Mouse (Mus musculus): ENCODE measurements around the gene Syt11. TPM values are rescaled to one million over a fixed set of nuclear protein-coding genes. Genes with fewer than 3 reads are reported as not detected.
"Not testable (repeated sequence)": the region's sequence is repeated elsewhere in the genome, so short reads cannot be mapped to it uniquely, and the experiment has no call there.

Gene Syt11
- 137 and 151 TPM in 2 replicates for polyA plus RNA-seq (2014; fragmentation: Nextera tagmentation; extraction: Ambion mirVana)

GRCm38 (mm10) chr3:88774939-88775841 lies at the start of gene Syt11:
TSS of gene Syt11 (minus strand) at chr3:88775164.
- H3K9me3 ChIP-seq (ENCODE audit: control insufficient read depth, low read length); H3K27me3 ChIP-seq (ENCODE audit: control insufficient read depth, insufficient read depth, low read length); H3K36me3 ChIP-seq (ENCODE audit: control insufficient read depth, insufficient read depth, low read length); H3K9ac ChIP-seq (ENCODE audit: low read depth, low read length); H3K4me1 ChIP-seq (replicated peaks; ENCODE audit: control insufficient read depth, insufficient read depth, low read length): not testable (repeated sequence)
- H3K4me2 ChIP-seq (replicated peaks; ENCODE audit: low read depth, low read length), result peak within 1 kb of the TSS; percentile 28; the same call in 1 of the 2 replicates
- peak within 1 kb of the TSS; percentile 60 for H3K27ac ChIP-seq (ENCODE audit: low read depth, low read length)
- ATAC-seq (ENCODE audit: low FRiP score) (peak; percentile 48), DNase-seq (ENCODE audit: low spot score) (peak; percentile 60)
- H3K4me3 ChIP-seq (ENCODE audit: low read depth, low read length), result peak within 1 kb of the TSS; percentile 36
- WGBS, result 5% methylated on average over 27 of the region's 51 CpGs

GRCm38 (mm10) chr3:88803910-88804540 lies 29.1 kb upstream of the Syt11 start:
- no peaks in the 10 kb centered on the region for H3K4me1 ChIP-seq (replicated peaks; ENCODE audit: control insufficient read depth, insufficient read depth, low read length)
- H3K9me3 ChIP-seq (ENCODE audit: control insufficient read depth, low read length), result no peaks in the 10 kb centered on the region
- H3K9ac ChIP-seq (ENCODE audit: low read depth, low read length), result no peak overlapping the region
- H3K27ac ChIP-seq (ENCODE audit: low read depth, low read length), result no peak overlapping the region
- WGBS, result 89% methylated on average over 5 of the region's 5 CpGs
- no peaks in the 10 kb centered on the region for H3K36me3 ChIP-seq (ENCODE audit: control insufficient read depth, insufficient read depth, low read length)
- H3K4me3 ChIP-seq (ENCODE audit: low read depth, low read length), result no peak overlapping the region
- no peaks in the 10 kb centered on the region for H3K27me3 ChIP-seq (ENCODE audit: control insufficient read depth, insufficient read depth, low read length)
- ATAC-seq (ENCODE audit: low FRiP score) (no peak), DNase-seq (ENCODE audit: low spot score) (no peak)
- no peak overlapping the region for H3K4me2 ChIP-seq (replicated peaks; ENCODE audit: low read depth, low read length)

GRCm38 (mm10) chr3:88797507-88797906 lies 22.5 kb upstream of the Syt11 start:
- H3K9me3 ChIP-seq (ENCODE audit: control insufficient read depth, low read length); H3K27me3 ChIP-seq (ENCODE audit: control insufficient read depth, insufficient read depth, low read length); H3K4me1 ChIP-seq (replicated peaks; ENCODE audit: control insufficient read depth, insufficient read depth, low read length); H3K36me3 ChIP-seq (ENCODE audit: control insufficient read depth, insufficient read depth, low read length); H3K4me2 ChIP-seq (replicated peaks; ENCODE audit: low read depth, low read length); DNase-seq (ENCODE audit: low spot score); ATAC-seq (ENCODE audit: low FRiP score); H3K27ac ChIP-seq (ENCODE audit: low read depth, low read length); H3K9ac ChIP-seq (ENCODE audit: low read depth, low read length); H3K4me3 ChIP-seq (ENCODE audit: low read depth, low read length): not testable (repeated sequence)
- WGBS, result 91% methylated on average over 6 of the region's 6 CpGs

GRCm38 (mm10) chr3:88788033-88788432 lies 13.1 kb upstream of the Syt11 start:
- not testable (repeated sequence) for H3K36me3 ChIP-seq (ENCODE audit: control insufficient read depth, insufficient read depth, low read length); H3K4me2 ChIP-seq (replicated peaks; ENCODE audit: low read depth, low read length); H3K27ac ChIP-seq (ENCODE audit: low read depth, low read length); H3K4me1 ChIP-seq (replicated peaks; ENCODE audit: control insufficient read depth, insufficient read depth, low read length); DNase-seq (ENCODE audit: low spot score); H3K27me3 ChIP-seq (ENCODE audit: control insufficient read depth, insufficient read depth, low read length); H3K9ac ChIP-seq (ENCODE audit: low read depth, low read length); H3K4me3 ChIP-seq (ENCODE audit: low read depth, low read length); H3K9me3 ChIP-seq (ENCODE audit: control insufficient read depth, low read length); ATAC-seq (ENCODE audit: low FRiP score)
- no CpG with 5 or more reads among the region's 4 CpGs for WGBS

- H3K9ac ChIP-seq (ENCODE audit: low read depth, low read length); H3K4me1 ChIP-seq (replicated peaks; ENCODE audit: control insufficient read depth, insufficient read depth, low read length); H3K4me2 ChIP-seq (replicated peaks; ENCODE audit: low read depth, low read length); DNase-seq (ENCODE audit: low spot score); H3K9me3 ChIP-seq (ENCODE audit: control insufficient read depth, low read length); ATAC-seq (ENCODE audit: low FRiP score); H3K36me3 ChIP-seq (ENCODE audit: control insufficient read depth, insufficient read depth, low read length); H3K27me3 ChIP-seq (ENCODE audit: control insufficient read depth, insufficient read depth, low read length); H3K4me3 ChIP-seq (ENCODE audit: low read depth, low read length); H3K27ac ChIP-seq (ENCODE audit: low read depth, low read length): not testable (repeated sequence)
- no CpG with 5 or more reads among the region's 8 CpGs for WGBS
Observed at GRCm38 (mm10) chr3:88786805-88787204, 11.8 kb upstream of the Syt11 start.

- H3K9ac ChIP-seq (ENCODE audit: low read depth, low read length); H3K27ac ChIP-seq (ENCODE audit: low read depth, low read length); H3K4me2 ChIP-seq (replicated peaks; ENCODE audit: low read depth, low read length); ATAC-seq (ENCODE audit: low FRiP score); H3K9me3 ChIP-seq (ENCODE audit: control insufficient read depth, low read length); DNase-seq (ENCODE audit: low spot score); H3K4me3 ChIP-seq (ENCODE audit: low read depth, low read length); H3K36me3 ChIP-seq (ENCODE audit: control insufficient read depth, insufficient read depth, low read length); H3K27me3 ChIP-seq (ENCODE audit: control insufficient read depth, insufficient read depth, low read length); H3K4me1 ChIP-seq (replicated peaks; ENCODE audit: control insufficient read depth, insufficient read depth, low read length): not testable (repeated sequence)
- WGBS, result 90% methylated on average over 1 of the region's 4 CpGs
Observed at GRCm38 (mm10) chr3:88786323-88786722, 11.4 kb upstream of the Syt11 start.

GRCm38 (mm10) chr3:88784889-88785288 lies 9.9 kb upstream of the Syt11 start:
- DNase-seq (ENCODE audit: low spot score) (no peak), ATAC-seq (ENCODE audit: low FRiP score) (no peak)
- H3K9me3 ChIP-seq (ENCODE audit: control insufficient read depth, low read length), result no peaks in the 10 kb centered on the region
- H3K27me3 ChIP-seq (ENCODE audit: control insufficient read depth, insufficient read depth, low read length), result no peaks in the 10 kb centered on the region
- no peak overlapping the region for H3K4me3 ChIP-seq (ENCODE audit: low read depth, low read length)
- H3K9ac ChIP-seq (ENCODE audit: low read depth, low read length), result no peak overlapping the region
- no peaks in the 10 kb centered on the region for H3K36me3 ChIP-seq (ENCODE audit: control insufficient read depth, insufficient read depth, low read length)
- no peaks in the 10 kb centered on the region for H3K4me1 ChIP-seq (replicated peaks; ENCODE audit: control insufficient read depth, insufficient read depth, low read length)
- H3K4me2 ChIP-seq (replicated peaks; ENCODE audit: low read depth, low read length), result no peak overlapping the region
- H3K27ac ChIP-seq (ENCODE audit: low read depth, low read length), result no peak overlapping the region
- WGBS, result 91% methylated on average over 5 of the region's 5 CpGs

GRCm38 (mm10) chr3:88773163-88773562 lies 1.8 kb downstream of the Syt11 start:
- H3K27me3 ChIP-seq (ENCODE audit: control insufficient read depth, insufficient read depth, low read length); ATAC-seq (ENCODE audit: low FRiP score); H3K36me3 ChIP-seq (ENCODE audit: control insufficient read depth, insufficient read depth, low read length); H3K4me3 ChIP-seq (ENCODE audit: low read depth, low read length); H3K9ac ChIP-seq (ENCODE audit: low read depth, low read length); DNase-seq (ENCODE audit: low spot score); H3K27ac ChIP-seq (ENCODE audit: low read depth, low read length); H3K9me3 ChIP-seq (ENCODE audit: control insufficient read depth, low read length); H3K4me1 ChIP-seq (replicated peaks; ENCODE audit: control insufficient read depth, insufficient read depth, low read length); H3K4me2 ChIP-seq (replicated peaks; ENCODE audit: low read depth, low read length): not testable (repeated sequence)
- 91% methylated on average over 6 of the region's 6 CpGs for WGBS

- H3K27ac ChIP-seq (ENCODE audit: low read depth, low read length); H3K9ac ChIP-seq (ENCODE audit: low read depth, low read length); H3K9me3 ChIP-seq (ENCODE audit: control insufficient read depth, low read length); H3K36me3 ChIP-seq (ENCODE audit: control insufficient read depth, insufficient read depth, low read length); H3K27me3 ChIP-seq (ENCODE audit: control insufficient read depth, insufficient read depth, low read length); H3K4me1 ChIP-seq (replicated peaks; ENCODE audit: control insufficient read depth, insufficient read depth, low read length); H3K4me2 ChIP-seq (replicated peaks; ENCODE audit: low read depth, low read length): not testable (repeated sequence)
- H3K4me3 ChIP-seq (ENCODE audit: low read depth, low read length), result peak overlapping the region; percentile 47
- under 1% methylated on average over 19 of the region's 19 CpGs for WGBS
- peak; percentile 81 for DNase-seq (ENCODE audit: low spot score)
- ATAC-seq (ENCODE audit: low FRiP score), result peak; percentile 76
Observed at GRCm38 (mm10) chr3:88772399-88772798, 2.6 kb downstream of the Syt11 start.

Data from hindbrain, embryonic 11.5 days (tissue).